Mouse (Mus musculus): Measurements from ENCODE around the gene P4ha2.

DNA sequence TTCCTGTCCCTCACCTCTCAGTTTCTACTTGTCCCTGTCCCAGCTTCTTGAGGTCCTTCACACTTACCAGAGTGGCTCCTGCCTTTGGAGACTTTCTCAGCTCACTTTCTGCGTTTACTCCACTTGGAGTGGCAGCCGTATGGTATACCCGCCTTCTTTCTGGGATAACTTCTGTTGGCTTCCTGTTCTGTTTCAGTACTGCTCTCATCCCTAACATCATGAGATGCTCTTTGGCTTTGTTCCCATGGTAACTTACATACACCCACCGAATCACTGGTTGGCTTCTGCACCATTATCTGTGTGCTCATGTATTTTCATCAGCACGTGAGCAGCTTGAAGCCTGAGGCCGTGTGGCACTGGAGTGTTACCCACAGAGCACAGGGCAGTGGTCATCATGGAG lies 30.8 kb downstream of the P4ha2 start:
- TF ChIP-seq CTCF (IDR thresholded peaks at IDR 0.05; ENCODE audit: low read depth, low read length) (no peak), POLR2A (IDR thresholded peaks at IDR 0.05; ENCODE audit: insufficient read depth, low read length) (no peak)
